18 mouse cellular contexts compared by ENCODE assay signal in genomic region chr3:60582620-60583019, GRCm38 (mm10).
A peak's percentile ranks its signal among the peaks of the same experiment; 100 is the strongest.
DNase-seq lines count a peak whose midpoint lies in the region; ATAC-seq and TF ChIP-seq lines count a peak whose summit lies in the region.
"Had no signal": no experiment of that assay in that cellular context is flagged by ENCODE, and none has a peak within 500 bp of the region (broad histone marks: within the 10 kb centered on the region; RNA-seq: fewer than 3 reads in every experiment).

No protein-coding gene starts in this region.

- peaks cover 65% of the 10 kb centered on the region for H3K36me3 ChIP-seq in heart, adult 2 months (ENCODE audit: control insufficient read depth, insufficient read depth, low read length)
- no peaks in the 10 kb centered on the region for H3K36me3 ChIP-seq in kidney, postnatal 0 days (ENCODE audit: insufficient read depth, low read length)
- H3K36me3 ChIP-seq in limb, embryonic 13.5 days = no peaks in the 10 kb centered on the region
- H3K36me3 ChIP-seq: embryonic facial prominence, embryonic 15.5 days; forebrain, embryonic 12.5 days; intestine, embryonic 15.5 days; limb, embryonic 15.5 days had no signal

- H3K4me2 ChIP-seq in kidney, postnatal 0 days (ENCODE audit: low read length) = no peak overlapping the region
- no peak overlapping the region for H3K4me2 ChIP-seq in limb, embryonic 13.5 days (replicated peaks)
- H3K4me2 ChIP-seq: embryonic facial prominence, embryonic 15.5 days; forebrain, embryonic 12.5 days; intestine, embryonic 15.5 days; limb, embryonic 15.5 days; lung, embryonic 14.5 days had no signal

- no peak for TF ChIP-seq EP300 in heart, adult 2 months (IDR thresholded peaks at IDR 0.05; ENCODE audit: insufficient read depth, low read depth, low read length)

- 0 out of 2 replicates have a peak overlapping the region, but pooled peaks have one; percentile 30 for H3K9ac ChIP-seq in heart, adult 2 months (ENCODE audit: low read depth, low read length)
- no peak overlapping the region for H3K9ac ChIP-seq in kidney, postnatal 0 days (ENCODE audit: low read depth, low read length)
- no peak overlapping the region for H3K9ac ChIP-seq in limb, embryonic 13.5 days
- H3K9ac ChIP-seq: embryonic facial prominence, embryonic 15.5 days; forebrain, embryonic 12.5 days; intestine, embryonic 15.5 days; limb, embryonic 15.5 days; lung, embryonic 14.5 days had no signal

- peaks cover 30% of the 10 kb centered on the region for H3K4me1 ChIP-seq in heart, adult 2 months (ENCODE audit: control insufficient read depth, insufficient read depth, low read length)
- 0 out of 2 replicates have a peak, but pooled peaks cover 4% of the 10 kb centered on the region for H3K4me1 ChIP-seq in kidney, postnatal 0 days (replicated peaks; ENCODE audit: insufficient read depth, low read length)
- H3K4me1 ChIP-seq in limb, embryonic 13.5 days = peaks cover 40% of the 10 kb centered on the region

- no peaks in the 10 kb centered on the region for H3K9me3 ChIP-seq in kidney, postnatal 0 days (replicated peaks; ENCODE audit: low read length)
- H3K9me3 ChIP-seq in limb, embryonic 13.5 days = no peaks in the 10 kb centered on the region
- H3K9me3 ChIP-seq: embryonic facial prominence, embryonic 15.5 days; forebrain, embryonic 12.5 days; intestine, embryonic 15.5 days; limb, embryonic 15.5 days had no signal

- ATAC-seq in kidney, postnatal 0 days (replicated peaks; ENCODE audit: low FRiP score, low read depth) = no peak
- ATAC-seq in limb, embryonic 13.5 days (ENCODE audit: low FRiP score, low read depth) = no peak
- ATAC-seq: intestine, embryonic 15.5 days; midbrain, embryonic 16.5 days had no signal

- DNase-seq in heart, adult 2 months = no peak
- no peak for DNase-seq in heart, adult 8-10 months (ENCODE audit: low spot score)
- no peak for DNase-seq in kidney, postnatal 0 days (ENCODE audit: low spot score)
- no peak for DNase-seq in kidney, postnatal 25 days
- DNase-seq in brain, embryonic 14.5 days (ENCODE audit: low read depth) = peak; percentile 27
- no peak for DNase-seq in urinary bladder, postnatal 25 days (ENCODE audit: low spot score)
- no peak for DNase-seq in cerebellum, adult 9-11 months
- DNase-seq: adrenal gland, postnatal 36 days; heart, postnatal 4 days; lung, embryonic 14.5 days; thymus, postnatal 4 days had no signal

- H3K4me3 ChIP-seq in heart, adult 2 months = no peak overlapping the region
- no peak overlapping the region for H3K4me3 ChIP-seq in kidney, postnatal 0 days (replicated peaks; ENCODE audit: low read depth, low read length)
- H3K4me3 ChIP-seq in limb, embryonic 13.5 days = no peak overlapping the region
- H3K4me3 ChIP-seq: embryonic facial prominence, embryonic 15.5 days; forebrain, embryonic 12.5 days; intestine, embryonic 15.5 days; left cerebral cortex, adult 2 months; limb, embryonic 15.5 days had no signal

- H3K27ac ChIP-seq in heart, adult 2 months = peak overlapping the region; percentile 87
- 0 out of 2 replicates have a peak overlapping the region, but pooled peaks have one; percentile 36 for H3K27ac ChIP-seq in kidney, postnatal 0 days
- H3K27ac ChIP-seq in limb, embryonic 13.5 days = peak overlapping the region; percentile 33; the same call in 1 of the 2 replicates
- H3K27ac ChIP-seq: embryonic facial prominence, embryonic 15.5 days; forebrain, embryonic 12.5 days; intestine, embryonic 15.5 days; left cerebral cortex, adult 2 months; limb, embryonic 15.5 days had no signal

- WGBS in heart, adult 2 months = 64% methylated on average over 1 of the region's 1 CpGs
- 69% methylated on average over 1 of the region's 1 CpGs for WGBS in kidney, postnatal 0 days
- WGBS in limb, embryonic 13.5 days = 28% methylated on average over 1 of the region's 1 CpGs

- intact Hi-C loops in heart, adult 2 months (cut with DNase I) = loop anchor here (5.0 kb wide), 1 partner anchor 80 kb away; no protein-coding TSS in a partner anchor

- TF ChIP-seq POLR2A in heart, adult 2 months (IDR thresholded peaks at IDR 0.05; ENCODE audit: insufficient read depth, low read depth, low read length) = no peak
- TF ChIP-seq POLR2A in brain, embryonic 14.5 days (IDR thresholded peaks at IDR 0.05; ENCODE audit: borderline replicate concordance, extremely low read depth, insufficient read depth, insufficient read length, poor library complexity, severe bottlenecking) = no peak

- H3K79me2 ChIP-seq in heart, adult 2 months (replicated peaks; ENCODE audit: control insufficient read depth, insufficient read depth, low read length) = peaks cover 11% of the 10 kb centered on the region

- H3K27me3 ChIP-seq in heart, adult 2 months (ENCODE audit: control insufficient read depth, insufficient read depth, low read length) = no peaks in the 10 kb centered on the region
- H3K27me3 ChIP-seq in kidney, postnatal 0 days (ENCODE audit: insufficient read depth, low read length) = no peaks in the 10 kb centered on the region
- no peaks in the 10 kb centered on the region for H3K27me3 ChIP-seq in limb, embryonic 13.5 days
- H3K27me3 ChIP-seq: embryonic facial prominence, embryonic 15.5 days; forebrain, embryonic 12.5 days; intestine, embryonic 15.5 days; limb, embryonic 15.5 days had no signal

- TF ChIP-seq CTCF in heart, adult 2 months (IDR thresholded peaks at IDR 0.05) = no peak
- TF ChIP-seq CTCF in kidney, postnatal 0 days (IDR thresholded peaks at IDR 0.05; ENCODE audit: low read depth) = no peak
- no peak for TF ChIP-seq CTCF in brain, embryonic 14.5 days (IDR thresholded peaks at IDR 0.05; ENCODE audit: borderline replicate concordance, extremely low read depth, insufficient read depth, insufficient read length)

Comparison
In these comparisons a context has a peak if more than half of its experiments do, and no peak if none do; other contexts are left out.
1. H3K27ac ChIP-seq: peak in every context shown above with its lines; median percentile 87 in heart, adult 2 months; 36 in kidney, postnatal 0 days; 33 in limb, embryonic 13.5 days.